Mouse (Mus musculus): ENCODE results near the gene Apobec3. TPM values are rescaled to one million over a fixed set of nuclear protein-coding genes. Genes with fewer than 3 reads are reported as not detected.
"Not testable (repeated sequence)": the region's sequence is repeated elsewhere in the genome, so short reads cannot be mapped to it uniquely, and the experiment has no call there.

Apobec3 gene
- polyA plus RNA-seq, 1 experiment from 2014 or later: 15.3 TPM

GRCm38 (mm10) chr15:79896080-79896725 lies 4.7 kb downstream of the Apobec3 start:
- 78% methylated on average over 9 of the region's 9 CpGs for WGBS
- no peaks in the 10 kb centered on the region for H3K27me3 ChIP-seq
- no peaks in the 10 kb centered on the region for H3K9me3 ChIP-seq
- peaks cover 4% of the 10 kb centered on the region; the same call in 1 of the 2 replicates for H3K36me3 ChIP-seq
- H3K4me1 ChIP-seq: peaks cover 22% of the 10 kb centered on the region
- H3K9ac ChIP-seq: no peak overlapping the region
- no peak for ATAC-seq (ENCODE audit: insufficient number of reproducible peaks, low FRiP score, low TSS enrichment, low read depth)
- H3K4me2 ChIP-seq: no peak overlapping the region
- no peak overlapping the region for H3K4me3 ChIP-seq
- H3K27ac ChIP-seq: no peak overlapping the region

GRCm38 (mm10) chr15:79898988-79899387 lies 7.5 kb downstream of the Apobec3 start:
- no peak overlapping the region for H3K27ac ChIP-seq
- 75% methylated on average over 5 of the region's 5 CpGs for WGBS
- H3K27me3 ChIP-seq: no peaks in the 10 kb centered on the region
- H3K4me1 ChIP-seq: peaks cover 10% of the 10 kb centered on the region
- H3K4me3 ChIP-seq: no peak overlapping the region
- ATAC-seq (ENCODE audit: insufficient number of reproducible peaks, low FRiP score, low TSS enrichment, low read depth): no peak
- H3K9me3 ChIP-seq: no peaks in the 10 kb centered on the region
- peaks cover 4% of the 10 kb centered on the region; the same call in 1 of the 2 replicates for H3K36me3 ChIP-seq
- H3K4me2 ChIP-seq: no peak overlapping the region
- H3K9ac ChIP-seq: no peak overlapping the region

GRCm38 (mm10) chr15:79899828-79900510 lies 8.5 kb downstream of the Apobec3 start:
- Histone ChIP-seq H3K4me3 (no peak overlapping the region), H3K4me2 (no peak overlapping the region), H3K9me3 (no peaks in the 10 kb centered on the region), H3K4me1 (peaks cover 7% of the 10 kb centered on the region), H3K27me3 (no peaks in the 10 kb centered on the region), H3K36me3 (peaks cover 4% of the 10 kb centered on the region; the same call in 1 of the 2 replicates), H3K9ac (no peak overlapping the region), H3K27ac (peak overlapping the region; percentile 47; the same call in 1 of the 2 replicates)
- 74% methylated on average over 6 of the region's 6 CpGs for WGBS
- no peak for ATAC-seq (ENCODE audit: insufficient number of reproducible peaks, low FRiP score, low TSS enrichment, low read depth)

- 69% methylated on average over 7 of the region's 7 CpGs for WGBS
Measured at GRCm38 (mm10) chr15:79900751-79901150, 9.3 kb downstream of the Apobec3 start.

GRCm38 (mm10) chr15:79901399-79901798 lies 9.9 kb downstream of the Apobec3 start:
- H3K9ac ChIP-seq: no peak overlapping the region
- H3K36me3 ChIP-seq: peaks cover 4% of the 10 kb centered on the region; the same call in 1 of the 2 replicates
- H3K27ac ChIP-seq: no peak overlapping the region
- H3K4me1 ChIP-seq: peaks cover 3% of the 10 kb centered on the region; the same call in 1 of the 2 replicates
- H3K27me3 ChIP-seq: peaks cover 3% of the 10 kb centered on the region; the same call in 1 of the 2 replicates
- WGBS: 87% methylated on average over 2 of the region's 2 CpGs
- H3K4me3 ChIP-seq: no peak overlapping the region
- H3K4me2 ChIP-seq: no peak overlapping the region
- no peak for ATAC-seq (ENCODE audit: insufficient number of reproducible peaks, low FRiP score, low TSS enrichment, low read depth)
- no peaks in the 10 kb centered on the region for H3K9me3 ChIP-seq

More at GRCm38 (mm10) chr15:79900751-79901150, 9.3 kb downstream of the Apobec3 start:
- Histone ChIP-seq H3K27ac (0 out of 2 replicates have a peak overlapping the region, but pooled peaks have one; percentile 47), H3K9ac (no peak overlapping the region), H3K4me2 (no peak overlapping the region), H3K4me3 (no peak overlapping the region), H3K4me1 (peaks cover 3% of the 10 kb centered on the region; the same call in 1 of the 2 replicates), H3K9me3 (no peaks in the 10 kb centered on the region), H3K36me3 (peaks cover 4% of the 10 kb centered on the region; the same call in 1 of the 2 replicates), H3K27me3 (no peaks in the 10 kb centered on the region)
- ATAC-seq (ENCODE audit: insufficient number of reproducible peaks, low FRiP score, low TSS enrichment, low read depth): no peak

GRCm38 (mm10) chr15:79903081-79903480 lies 11.6 kb downstream of the Apobec3 start:
- not testable (repeated sequence) for ATAC-seq (ENCODE audit: insufficient number of reproducible peaks, low FRiP score, low TSS enrichment, low read depth); H3K9me3 ChIP-seq; H3K4me3 ChIP-seq; H3K9ac ChIP-seq; H3K27ac ChIP-seq; H3K4me1 ChIP-seq; H3K4me2 ChIP-seq; H3K27me3 ChIP-seq; H3K36me3 ChIP-seq
- 93% methylated on average over 8 of the region's 8 CpGs for WGBS

GRCm38 (mm10) chr15:79903963-79904362 lies 12.5 kb downstream of the Apobec3 start:
- no peak overlapping the region for H3K9ac ChIP-seq

GRCm38 (mm10) chr15:79904678-79905077 lies 13.2 kb downstream of the Apobec3 start:
- not testable (repeated sequence) for H3K4me1 ChIP-seq; H3K9me3 ChIP-seq; H3K36me3 ChIP-seq; H3K4me2 ChIP-seq; ATAC-seq (ENCODE audit: insufficient number of reproducible peaks, low FRiP score, low TSS enrichment, low read depth); H3K27ac ChIP-seq; H3K4me3 ChIP-seq; H3K9ac ChIP-seq; H3K27me3 ChIP-seq
- 77% methylated on average over 11 of the region's 11 CpGs for WGBS

More at GRCm38 (mm10) chr15:79903963-79904362, 12.5 kb downstream of the Apobec3 start:
- Histone ChIP-seq H3K27ac (no peak overlapping the region), H3K36me3 (no peaks in the 10 kb centered on the region), H3K4me3 (no peak overlapping the region), H3K4me1 (peaks cover 3% of the 10 kb centered on the region; the same call in 1 of the 2 replicates), H3K27me3 (peaks cover 8% of the 10 kb centered on the region; the same call in 1 of the 2 replicates), H3K9me3 (no peaks in the 10 kb centered on the region), H3K4me2 (no peak overlapping the region)
- ATAC-seq (ENCODE audit: insufficient number of reproducible peaks, low FRiP score, low TSS enrichment, low read depth): no peak

GRCm38 (mm10) chr15:79905211-79905610 lies 13.8 kb downstream of the Apobec3 start:
- H3K9me3 ChIP-seq: no peaks in the 10 kb centered on the region
- peaks cover under 1% of the 10 kb centered on the region; the same call in 1 of the 2 replicates for H3K4me1 ChIP-seq
- WGBS: 70% methylated on average over 12 of the region's 12 CpGs
- ATAC-seq (ENCODE audit: insufficient number of reproducible peaks, low FRiP score, low TSS enrichment, low read depth): no peak
- H3K27ac ChIP-seq: no peak overlapping the region
- H3K36me3 ChIP-seq: no peaks in the 10 kb centered on the region
- H3K4me3 ChIP-seq: no peak overlapping the region
- H3K27me3 ChIP-seq: peaks cover 8% of the 10 kb centered on the region; the same call in 1 of the 2 replicates
- no peak overlapping the region for H3K4me2 ChIP-seq
- no peak overlapping the region for H3K9ac ChIP-seq

- no peak overlapping the region for H3K9ac ChIP-seq
- H3K4me1 ChIP-seq: no peaks in the 10 kb centered on the region
- no peak overlapping the region for H3K4me2 ChIP-seq
- no peaks in the 10 kb centered on the region for H3K36me3 ChIP-seq
- no peak overlapping the region for H3K27ac ChIP-seq
- WGBS: 31% methylated on average over 14 of the region's 14 CpGs
- H3K4me3 ChIP-seq: no peak overlapping the region
- H3K9me3 ChIP-seq: no peaks in the 10 kb centered on the region
- no peak for ATAC-seq (ENCODE audit: insufficient number of reproducible peaks, low FRiP score, low TSS enrichment, low read depth)
- H3K27me3 ChIP-seq: peaks cover 8% of the 10 kb centered on the region; the same call in 1 of the 2 replicates
Measured at GRCm38 (mm10) chr15:79906855-79907254, 15.4 kb downstream of the Apobec3 start.

GRCm38 (mm10) chr15:79909006-79909405 lies 17.5 kb downstream of the Apobec3 start:
- not testable (repeated sequence) for H3K4me1 ChIP-seq; H3K9me3 ChIP-seq; H3K4me3 ChIP-seq; ATAC-seq (ENCODE audit: insufficient number of reproducible peaks, low FRiP score, low TSS enrichment, low read depth); H3K36me3 ChIP-seq; H3K27me3 ChIP-seq; H3K9ac ChIP-seq; H3K27ac ChIP-seq; H3K4me2 ChIP-seq
- 87% methylated on average over 3 of the region's 3 CpGs for WGBS

- H3K27ac ChIP-seq; H3K4me1 ChIP-seq; H3K9ac ChIP-seq; H3K9me3 ChIP-seq; H3K36me3 ChIP-seq; H3K4me3 ChIP-seq; ATAC-seq (ENCODE audit: insufficient number of reproducible peaks, low FRiP score, low TSS enrichment, low read depth); H3K4me2 ChIP-seq; H3K27me3 ChIP-seq: not testable (repeated sequence)
- WGBS: 79% methylated on average over 1 of the region's 1 CpGs
Measured at GRCm38 (mm10) chr15:79910812-79911211, 19.4 kb downstream of the Apobec3 start.
